In the genomic region with DNA sequence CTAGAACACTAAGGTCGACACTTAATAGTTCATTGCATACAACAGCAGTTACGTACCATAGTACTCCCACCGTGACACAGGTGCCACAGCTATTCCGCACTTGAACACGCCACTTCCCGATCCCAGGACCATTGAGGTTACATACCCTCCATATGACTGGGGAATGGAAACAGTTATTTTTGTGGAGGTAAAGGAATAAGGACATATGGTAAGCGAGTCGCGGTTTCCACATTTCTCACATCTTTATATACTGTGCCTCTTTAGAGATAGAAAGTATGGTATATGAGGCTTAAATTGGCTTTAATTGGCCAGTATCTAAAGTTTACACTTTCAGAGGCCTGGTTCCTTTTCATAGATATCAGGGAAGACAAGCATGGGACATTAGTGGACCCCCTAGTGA, we compare ENCODE assay signal across 29 mouse cellular contexts.
"Had no signal": no experiment of that assay in that cellular context is flagged by ENCODE, and none has a peak within 500 bp of the region (broad histone marks: within the 10 kb centered on the region; RNA-seq: fewer than 3 reads in every experiment).

No protein-coding gene starts in this region.

- DNase-seq: liver; liver, embryonic 13.5 days; liver, postnatal 0 days; lung, adult 18-20 months; lung, adult 2 months; lung, embryonic 14.5 days; lung, postnatal 10 days; lung, postnatal 14 days; lung, postnatal 36 days; lung, postnatal 4 days; midbrain, embryonic 14.5 days had no signal

- H3K27ac ChIP-seq: limb, embryonic 10.5 days; limb, embryonic 12.5 days; limb, embryonic 13.5 days; limb, embryonic 15.5 days; liver, embryonic 12.5 days; liver, embryonic 13.5 days; liver, embryonic 14.5 days; liver, embryonic 15.5 days; lung, embryonic 15.5 days; macrophage; midbrain, embryonic 10.5 days; midbrain, embryonic 12.5 days; midbrain, embryonic 13.5 days; midbrain, embryonic 15.5 days; neural tube, embryonic 12.5 days had no signal

- H3K4me3 ChIP-seq: limb, embryonic 10.5 days; limb, embryonic 12.5 days; limb, embryonic 13.5 days; limb, embryonic 15.5 days; liver, embryonic 12.5 days; liver, embryonic 13.5 days; liver, embryonic 15.5 days; lung, embryonic 15.5 days; megakaryocyte, embryonic 14.5 days; midbrain, embryonic 10.5 days; midbrain, embryonic 12.5 days; midbrain, embryonic 13.5 days; midbrain, embryonic 15.5 days; myocyte; neural tube, embryonic 12.5 days had no signal

- ATAC-seq: liver, embryonic 12.5 days; liver, postnatal 0 days; lung, postnatal 0 days; midbrain, embryonic 13.5 days; midbrain, embryonic 15.5 days; midbrain, embryonic 16.5 days had no signal
